Mouse (Mus musculus) kidney, adult 2 months (tissue): ENCODE measurements at regions not wholly inside any gene's neighbourhood (a gene's known extent, or its start where the extent isn't known, plus 50 kb on each side); places are given as distances from the start of the nearest gene placed in this dataset.

Experiments used
- CTCF ChIP-seq: fragments of 200-500 bp; conservative IDR thresholded peaks from 2 replicates; pipeline ENCODE4 v1.5.1; 2011; ENCODE audit warnings: low read depth, mild to moderate bottlenecking, control low read depth, low read length, moderate library complexity, mixed read lengths; ENCODE audit not compliant: insufficient read depth, insufficient read length
- POLR2A ChIP-seq: fragments of 200-500 bp; IDR thresholded peaks from one replicate; pipeline ENCODE4 v1.6.1; 2011; ENCODE audit warnings: low read depth, low read length, control low read depth

DNA sequence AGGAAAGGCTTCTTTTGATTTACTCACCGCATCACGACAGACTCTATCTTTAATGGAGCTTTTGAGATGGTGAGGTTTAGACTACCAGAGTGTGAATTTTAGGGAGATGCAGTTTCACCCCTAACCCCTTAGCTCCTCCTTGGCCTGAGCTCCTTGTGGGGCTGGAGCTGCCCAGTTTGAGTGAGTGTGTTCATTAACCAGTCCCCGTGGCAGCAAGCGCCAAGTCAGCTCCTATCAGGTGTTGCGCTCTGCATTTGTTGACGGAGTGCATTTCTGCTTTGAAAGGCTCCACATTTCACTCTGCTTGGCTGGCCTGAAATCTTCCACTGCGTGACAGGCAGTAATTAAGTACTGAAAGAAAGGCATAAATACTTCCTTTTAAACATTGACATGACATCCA, 481.7 kb downstream of the Plcl1 start:
- TF ChIP-seq POLR2A (no peak), CTCF (no peak)
